Mouse (Mus musculus) ES-Bruce4 (cell line): Measurements from ENCODE around the gene Rpl31. TPM values are rescaled to one million over a fixed set of nuclear protein-coding genes. Genes with fewer than 3 reads are reported as not detected.

Experiments
- H3K27ac ChIP-seq: 2 replicates; pipeline ENCODE4 v1.5.1; 2012; ENCODE audit warnings: low read length, inconsistent platforms; ENCODE audit not compliant: insufficient read depth
- H3K27me3 ChIP-seq: 2 replicates; pipeline ENCODE4 v1.6.1; 2012; ENCODE audit warnings: mild to moderate bottlenecking, low read length, inconsistent platforms; ENCODE audit not compliant: control insufficient read depth, poor library complexity, insufficient read depth, severe bottlenecking
- H3K36me3 ChIP-seq: 2 replicates; pipeline ENCODE4 v1.6.1; 2012; ENCODE audit warnings: inconsistent platforms, mild to moderate bottlenecking, low read length, moderate library complexity; ENCODE audit not compliant: control insufficient read depth, poor library complexity, insufficient read depth, severe bottlenecking
- H3K4me1 ChIP-seq: one replicate; pipeline ENCODE4 v1.8.1; 2011; ENCODE audit warnings: low read length; ENCODE audit not compliant: control insufficient read depth, insufficient read depth
- H3K4me3 ChIP-seq: 2 replicates; pipeline ENCODE4 v1.5.1; 2011; ENCODE audit warnings: low read depth, mild to moderate bottlenecking, low read length
- H3K9ac ChIP-seq: 2 replicates; pipeline ENCODE4 v1.6.1; 2012; ENCODE audit warnings: low read depth, mild to moderate bottlenecking, inconsistent platforms; ENCODE audit not compliant: poor library complexity, severe bottlenecking
- H3K9me3 ChIP-seq: replicated peaks from 2 replicates; pipeline ENCODE4 v1.6.1; 2012; ENCODE audit warnings: mild to moderate bottlenecking, low read length, inconsistent platforms; ENCODE audit not compliant: control insufficient read depth, poor library complexity, insufficient read depth, severe bottlenecking
- CTCF ChIP-seq: IDR thresholded peaks from one replicate; pipeline ENCODE4 v1.8.1; 2011; ENCODE audit warnings: low read depth, low read length
- EP300 ChIP-seq: IDR thresholded peaks from 2 replicates; pipeline ENCODE4 v1.6.1; 2011; ENCODE audit warnings: low read depth, low read length; ENCODE audit not compliant: insufficient read depth
- POLR2A ChIP-seq: IDR thresholded peaks from one replicate; pipeline ENCODE4 v1.8.1; 2011; ENCODE audit warnings: low read length; ENCODE audit not compliant: insufficient read depth
- polyA plus RNA-seq: library from polyadenylated mRNA; stranded (reverse); fragments of >200 nt; gene quantifications from 2 replicates; pipeline ENCODE4 v1.2.4, GENCODE M21; 2011; ENCODE audit warnings: low read depth; ENCODE audit not compliant: missing spikeins, insufficient read depth, insufficient read length

Rpl31 gene
- polyA plus RNA-seq, 1 experiment, result 2,624 TPM

GRCm38 (mm10) chr1:39408123-39408522 is 40.5 kb downstream of the Rpl31 start:
- no peak overlapping the region for H3K4me3 ChIP-seq
- H3K27ac ChIP-seq, result no peak overlapping the region
- no peaks in the 10 kb centered on the region for H3K36me3 ChIP-seq
- no peak overlapping the region for H3K9ac ChIP-seq
- H3K4me1 ChIP-seq, result no peaks in the 10 kb centered on the region
- no peaks in the 10 kb centered on the region for H3K27me3 ChIP-seq
- H3K9me3 ChIP-seq, result 0 out of 2 replicates have a peak, but pooled peaks cover 4% of the 10 kb centered on the region
- TF ChIP-seq CTCF (no peak), POLR2A (no peak), EP300 (no peak)

GRCm38 (mm10) chr1:39408668-39409067 is 41.0 kb downstream of the Rpl31 start:
- Histone ChIP-seq H3K9ac (no peak overlapping the region), H3K4me3 (no peak overlapping the region), H3K9me3 (0 out of 2 replicates have a peak, but pooled peaks cover 4% of the 10 kb centered on the region), H3K27ac (no peak overlapping the region), H3K27me3 (no peaks in the 10 kb centered on the region), H3K36me3 (no peaks in the 10 kb centered on the region), H3K4me1 (no peaks in the 10 kb centered on the region)
- TF ChIP-seq EP300, result no peak
- TF ChIP-seq POLR2A, result no peak
- TF ChIP-seq CTCF, result no peak

GRCm38 (mm10) chr1:39410085-39410821 is 42.6 kb downstream of the Rpl31 start:
- no peak for TF ChIP-seq EP300
- TF ChIP-seq CTCF, result no peak
- TF ChIP-seq POLR2A, result no peak
- Histone ChIP-seq H3K27ac (no peak overlapping the region), H3K9ac (no peak overlapping the region), H3K4me1 (no peaks in the 10 kb centered on the region), H3K9me3 (0 out of 2 replicates have a peak, but pooled peaks cover 4% of the 10 kb centered on the region), H3K36me3 (no peaks in the 10 kb centered on the region), H3K4me3 (no peak overlapping the region), H3K27me3 (no peaks in the 10 kb centered on the region)

GRCm38 (mm10) chr1:39417817-39418216 is 50.2 kb downstream of the Rpl31 start:
- TF ChIP-seq EP300 (no peak), CTCF (no peak), POLR2A (no peak)
- H3K27me3 ChIP-seq, result no peaks in the 10 kb centered on the region
- no peaks in the 10 kb centered on the region for H3K36me3 ChIP-seq
- no peak overlapping the region for H3K27ac ChIP-seq
- H3K4me3 ChIP-seq, result no peak overlapping the region
- H3K4me1 ChIP-seq, result no peaks in the 10 kb centered on the region
- no peaks in the 10 kb centered on the region for H3K9me3 ChIP-seq
- no peak overlapping the region for H3K9ac ChIP-seq

- no peaks in the 10 kb centered on the region for H3K4me1 ChIP-seq
- no peak overlapping the region for H3K4me3 ChIP-seq
- H3K27me3 ChIP-seq, result no peaks in the 10 kb centered on the region
- H3K36me3 ChIP-seq, result no peaks in the 10 kb centered on the region
- H3K9ac ChIP-seq, result no peak overlapping the region
- no peaks in the 10 kb centered on the region for H3K9me3 ChIP-seq
- no peak for TF ChIP-seq POLR2A
- H3K27ac ChIP-seq, result no peak overlapping the region
These were observed 51.2 kb downstream of the Rpl31 start for GRCm38 (mm10) chr1:39418852-39419251.

GRCm38 (mm10) chr1:39420987-39421386 is 53.3 kb downstream of the Rpl31 start:
- no peak overlapping the region for H3K27ac ChIP-seq
- no peak overlapping the region for H3K4me3 ChIP-seq
- H3K9ac ChIP-seq, result no peak overlapping the region
- H3K4me1 ChIP-seq, result no peaks in the 10 kb centered on the region
- H3K9me3 ChIP-seq, result no peaks in the 10 kb centered on the region
- no peaks in the 10 kb centered on the region for H3K36me3 ChIP-seq
- no peaks in the 10 kb centered on the region for H3K27me3 ChIP-seq
- TF ChIP-seq EP300, result no peak
- TF ChIP-seq POLR2A, result no peak
- TF ChIP-seq CTCF, result no peak

Other genes with a start within 250 kb of the Rpl31 start
- 0.52 and 0.75 TPM in 2 replicates for gene Npas2, start 174.1 kb upstream of the Rpl31 start, polyA plus RNA-seq
- gene Tbc1d8, start 110.9 kb downstream of the Rpl31 start, polyA plus RNA-seq, result 34.6 and 35.2 TPM in 2 replicates
- gene Cnot11, start 167.2 kb downstream of the Rpl31 start, polyA plus RNA-seq, result 60.0 and 73.3 TPM in 2 replicates
- gene Rnf149, start 209.6 kb downstream of the Rpl31 start, polyA plus RNA-seq, result 25.4 and 35.4 TPM in 2 replicates